Mouse (Mus musculus): Measurements from ENCODE around the gene Lpcat3.

The Lpcat3 gene

DNA sequence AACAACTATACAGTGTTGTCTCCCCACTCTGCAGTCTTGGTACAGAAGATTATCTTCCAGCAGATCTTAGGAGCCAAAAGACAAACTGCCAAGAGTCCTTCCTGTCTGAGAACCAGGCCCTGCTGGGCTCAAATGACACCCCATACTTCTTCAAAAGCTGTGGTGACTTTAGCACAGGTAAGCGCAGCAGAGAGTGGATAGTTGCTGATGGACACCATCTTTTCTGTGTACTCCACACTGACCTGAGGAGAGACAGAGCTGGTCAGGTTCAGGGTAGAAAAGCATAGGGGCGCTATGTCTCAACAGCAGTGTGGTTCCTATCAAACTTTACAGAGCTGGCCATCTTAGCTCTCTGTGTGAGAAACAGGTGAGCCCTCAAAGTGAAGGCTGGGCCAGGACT, 41.6 kb downstream of the Lpcat3 start:
- DNase-seq (ENCODE audit: low spot score in 2 of 2), result no peak

DNA sequence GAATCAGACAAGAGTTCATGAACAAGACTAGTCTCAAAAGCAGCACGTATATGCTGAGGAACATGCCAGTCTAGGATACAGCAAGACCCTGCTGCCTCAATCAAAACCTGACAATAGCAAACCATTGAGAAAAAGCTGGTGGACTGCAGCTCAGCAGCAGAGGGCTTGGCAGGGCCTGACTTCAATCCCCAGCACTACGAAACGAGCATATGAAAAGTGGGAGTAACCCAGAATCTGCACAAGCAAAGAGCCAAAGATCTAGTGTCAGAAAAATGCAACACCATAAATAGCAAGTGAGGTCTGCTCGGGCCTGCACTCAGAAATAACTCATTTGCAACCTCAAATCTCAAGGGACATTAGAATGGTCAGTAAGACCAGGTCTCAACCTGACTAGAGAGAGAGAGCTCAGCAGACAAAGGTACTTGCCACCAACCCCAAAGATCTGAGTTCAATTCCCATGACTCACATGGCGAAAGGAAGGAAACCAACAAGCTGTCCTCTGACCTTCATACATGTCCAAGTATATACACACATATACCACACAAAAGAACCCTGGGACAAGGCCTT, 43.3 kb downstream of the Lpcat3 start:
- DNase-seq (ENCODE audit: low spot score in 2 of 2), result no peak

DNA sequence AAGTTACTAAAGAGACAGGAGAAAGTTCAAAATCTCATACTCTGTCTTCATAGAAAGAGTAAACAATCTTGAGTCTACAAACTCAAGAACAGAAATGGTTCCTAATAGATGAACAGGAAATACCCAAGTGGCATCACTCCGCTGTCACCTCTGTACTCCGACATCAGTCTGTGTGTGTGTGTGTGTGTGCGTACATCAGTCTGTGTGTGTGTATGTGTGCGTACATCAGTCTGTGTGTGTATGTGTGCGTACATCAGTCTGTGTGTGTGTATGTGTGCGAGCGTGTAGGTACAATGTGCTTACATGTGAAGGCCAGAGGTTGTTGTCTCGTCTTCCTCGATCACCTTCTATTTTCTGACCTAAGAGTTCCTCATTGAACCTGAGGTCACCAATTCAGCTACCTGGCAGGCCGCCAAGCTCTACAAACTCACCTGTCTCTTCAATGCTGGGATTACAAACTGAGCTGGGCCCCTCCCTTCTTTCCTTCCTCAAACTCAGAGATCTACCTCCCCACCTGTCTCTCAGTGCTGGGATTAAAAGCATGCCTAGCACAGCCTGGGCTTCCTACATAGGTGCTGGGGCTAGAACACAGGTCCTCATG, 45.6 kb downstream of the Lpcat3 start:
- no peak for DNase-seq (ENCODE audit: low spot score in 2 of 2)

DNA sequence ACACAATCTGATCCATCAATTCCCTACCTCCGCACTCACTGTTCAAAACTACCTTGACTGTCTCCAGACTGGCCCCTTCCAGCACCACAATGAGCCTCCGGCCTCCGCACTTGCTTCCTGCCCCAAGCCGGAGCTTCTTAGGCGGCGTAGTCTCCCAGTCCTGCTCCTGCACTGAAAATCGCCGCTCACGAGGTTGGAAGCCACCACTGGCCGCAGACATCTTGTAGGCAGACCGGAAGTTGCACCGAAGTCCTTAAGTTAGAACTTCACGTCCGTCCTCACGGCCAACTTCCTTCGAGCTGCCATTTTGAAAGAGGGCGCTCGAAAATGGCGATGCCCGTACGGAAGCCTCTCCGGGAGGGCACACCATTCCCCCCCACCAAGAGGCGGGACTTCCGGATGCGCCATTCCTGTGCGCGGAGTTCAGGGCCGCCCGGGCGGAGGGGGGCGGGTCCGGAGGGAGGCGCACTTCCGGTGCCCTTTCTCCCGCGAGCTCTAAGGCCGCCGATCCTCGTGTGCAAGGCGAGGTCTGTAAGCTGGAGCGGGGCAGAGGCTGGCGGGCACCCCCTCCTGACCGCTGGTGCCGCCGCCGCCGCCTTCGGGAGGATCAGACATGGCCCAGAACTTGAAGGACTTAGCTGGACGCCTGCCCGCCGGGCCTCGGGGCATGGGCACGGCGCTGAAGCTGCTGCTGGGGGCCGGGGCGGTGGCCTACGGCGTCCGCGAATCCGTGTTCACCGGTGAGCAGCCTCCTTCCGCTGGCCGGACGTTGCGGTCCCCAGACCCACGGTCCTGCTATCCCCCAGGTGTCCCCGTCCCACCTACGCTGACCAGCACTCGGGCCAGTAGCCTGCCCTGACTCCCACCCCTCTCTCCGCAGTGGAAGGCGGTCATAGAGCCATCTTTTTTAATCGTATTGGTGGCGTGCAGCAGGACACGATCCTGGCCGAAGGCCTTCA, 49.3 kb downstream of the Lpcat3 start, which contains the start of the genes Emg1 and Phb2:
Gene Emg1 (minus strand): TSS at position 355 of the 959 bp plus-strand sequence.
Gene Phb2 (plus strand): TSS at position 513 of the 959 bp plus-strand sequence.
- DNase-seq (ENCODE audit: low spot score in 2 of 2), result peak; percentile 94 to 98

DNA sequence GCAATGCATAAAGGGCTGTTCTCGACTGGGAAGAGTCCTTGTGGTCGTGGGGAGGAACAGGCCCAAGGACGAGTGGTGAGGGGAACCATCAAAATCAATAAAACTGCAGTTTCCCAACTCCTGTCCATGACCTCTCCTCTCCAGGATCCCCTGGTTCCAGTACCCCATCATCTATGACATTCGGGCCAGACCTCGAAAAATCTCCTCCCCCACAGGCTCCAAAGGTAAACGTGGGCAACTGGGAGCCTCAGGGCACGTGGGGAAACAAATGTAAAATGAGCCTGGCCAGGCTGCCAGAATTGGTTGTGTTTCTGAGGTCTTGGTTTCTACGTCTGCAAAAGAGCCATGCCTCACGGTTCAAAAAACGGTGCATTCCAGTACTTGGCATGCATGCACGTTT, 50.1 kb downstream of the Lpcat3 start:
- no peak for DNase-seq (ENCODE audit: low spot score in 2 of 2)

DNA sequence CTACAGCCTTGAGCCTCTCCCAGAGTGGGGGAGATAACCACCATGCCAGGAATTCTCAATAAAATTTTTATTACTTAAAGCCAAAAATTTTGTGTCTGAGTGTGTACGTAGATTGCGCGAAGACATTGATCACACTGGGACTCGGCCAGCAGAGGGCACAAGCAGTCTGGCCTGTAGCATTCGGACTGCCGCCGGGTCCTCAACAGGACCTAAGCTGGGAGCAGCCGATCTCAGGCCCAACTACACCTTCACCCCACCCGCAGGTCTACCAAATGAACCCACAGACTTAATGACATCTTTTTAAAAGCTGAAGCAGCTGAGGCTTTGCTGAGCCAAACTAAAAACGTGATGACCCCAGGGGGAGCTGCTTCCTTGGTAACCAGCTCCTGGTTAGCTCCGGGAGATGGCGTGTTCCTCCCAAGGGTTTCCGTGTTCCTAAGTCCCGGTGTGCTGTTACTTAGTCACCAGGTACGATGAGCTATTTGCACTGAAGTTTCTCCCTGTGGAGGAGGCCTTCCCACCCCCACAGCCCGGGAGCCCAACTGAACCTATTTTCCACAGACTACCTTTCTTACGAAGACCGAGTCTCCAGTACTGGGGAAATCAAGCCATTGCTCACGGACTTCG, 54.1 kb downstream of the Lpcat3 start:
- DNase-seq (ENCODE audit: low spot score in 2 of 2), result peak in 1 of 2 experiments; percentile 42

DNA sequence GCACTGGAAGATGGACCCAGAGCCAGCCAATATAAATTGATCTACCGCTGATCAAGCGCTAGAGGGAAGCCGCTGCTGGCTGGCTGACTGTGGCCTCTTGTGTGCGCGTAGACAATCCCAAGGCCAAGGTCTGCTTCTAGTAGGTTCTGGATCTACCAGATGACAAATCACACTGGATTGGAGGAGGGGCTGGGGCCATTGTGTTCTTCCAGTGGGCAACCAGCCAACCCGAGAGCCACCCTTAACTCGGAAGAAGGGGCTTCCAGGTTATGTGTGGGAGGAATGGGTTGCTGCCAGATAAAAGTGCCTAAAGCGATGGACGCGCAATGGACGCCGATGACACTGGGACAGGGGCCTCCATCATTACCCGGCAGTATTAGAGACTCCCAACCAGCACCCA, 55.1 kb downstream of the Lpcat3 start:
- DNase-seq (ENCODE audit: low spot score in 2 of 2), result no peak

DNA sequence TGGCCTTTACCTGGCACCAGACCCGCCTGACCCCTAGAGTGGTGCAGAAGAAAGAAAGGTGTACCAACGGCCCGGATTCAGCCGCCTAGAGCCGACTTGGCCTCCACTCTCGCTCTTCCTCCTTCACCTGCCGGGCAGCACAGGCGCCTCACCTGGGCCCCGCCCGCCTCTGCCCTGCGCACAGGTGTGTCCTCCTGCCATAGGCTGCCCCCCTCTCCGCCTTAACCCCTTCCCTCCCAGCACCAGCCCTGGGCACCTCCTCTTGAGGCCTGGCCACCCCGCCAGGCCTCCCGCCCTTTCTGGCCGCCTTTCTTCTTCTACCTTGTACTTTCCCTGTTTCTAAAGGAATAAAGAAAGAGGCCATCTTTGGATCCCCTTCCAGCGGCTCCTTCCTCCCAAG, 55.9 kb downstream of the Lpcat3 start:
- DNase-seq (ENCODE audit: low spot score in 2 of 2), result no peak

DNA sequence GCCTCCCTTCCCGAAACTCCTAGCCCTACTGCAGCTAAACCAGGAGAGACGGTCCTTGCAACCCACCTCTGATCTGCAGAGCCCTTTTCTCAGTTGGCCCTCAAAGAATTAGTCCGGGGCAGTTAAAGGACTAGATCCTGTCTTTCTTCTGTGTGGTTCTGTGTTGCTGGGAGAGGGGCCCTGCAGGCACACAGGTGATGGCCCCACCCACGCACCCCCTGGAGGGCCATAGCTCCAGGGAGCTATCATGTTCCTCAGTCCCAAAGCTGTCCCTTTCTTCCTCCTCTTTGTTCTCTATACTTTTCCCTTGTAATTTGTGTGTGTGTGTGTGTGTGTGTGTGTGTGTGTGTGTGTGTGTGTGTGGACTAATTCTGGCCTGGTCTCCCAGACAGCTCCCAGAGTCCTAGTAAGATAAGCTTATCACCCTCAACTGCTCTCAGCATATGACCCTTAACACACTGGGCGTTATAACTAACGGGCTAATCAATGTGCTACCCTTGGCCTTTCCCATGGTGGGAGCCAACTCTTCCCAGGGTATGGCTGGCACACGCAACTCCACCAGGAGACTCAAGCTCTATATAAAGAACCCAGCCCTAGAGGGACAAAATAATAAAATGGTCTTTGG, 56.6 kb downstream of the Lpcat3 start:
- DNase-seq (ENCODE audit: low spot score in 2 of 2), result no peak

DNA sequence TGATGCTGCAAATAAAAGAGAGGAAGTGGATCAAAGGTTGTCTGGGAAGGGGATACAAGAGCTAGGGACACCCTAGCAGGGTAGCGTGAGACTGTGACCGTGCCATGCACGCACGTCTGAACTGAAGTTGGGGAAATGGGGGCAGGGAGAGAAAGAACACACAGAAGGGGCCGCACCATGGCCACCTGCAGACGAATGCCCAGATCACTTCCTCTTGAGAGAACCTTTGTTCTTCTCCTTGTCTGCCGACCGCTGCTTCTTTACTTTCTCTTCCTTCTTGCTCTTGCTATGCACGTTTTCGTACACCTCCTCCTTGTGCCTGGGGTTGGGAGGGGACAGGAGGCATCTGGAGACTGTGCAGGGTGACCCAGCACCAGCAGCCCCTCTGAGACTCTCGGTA, 58.1 kb downstream of the Lpcat3 start:
- no peak for DNase-seq (ENCODE audit: low spot score in 2 of 2)

DNA sequence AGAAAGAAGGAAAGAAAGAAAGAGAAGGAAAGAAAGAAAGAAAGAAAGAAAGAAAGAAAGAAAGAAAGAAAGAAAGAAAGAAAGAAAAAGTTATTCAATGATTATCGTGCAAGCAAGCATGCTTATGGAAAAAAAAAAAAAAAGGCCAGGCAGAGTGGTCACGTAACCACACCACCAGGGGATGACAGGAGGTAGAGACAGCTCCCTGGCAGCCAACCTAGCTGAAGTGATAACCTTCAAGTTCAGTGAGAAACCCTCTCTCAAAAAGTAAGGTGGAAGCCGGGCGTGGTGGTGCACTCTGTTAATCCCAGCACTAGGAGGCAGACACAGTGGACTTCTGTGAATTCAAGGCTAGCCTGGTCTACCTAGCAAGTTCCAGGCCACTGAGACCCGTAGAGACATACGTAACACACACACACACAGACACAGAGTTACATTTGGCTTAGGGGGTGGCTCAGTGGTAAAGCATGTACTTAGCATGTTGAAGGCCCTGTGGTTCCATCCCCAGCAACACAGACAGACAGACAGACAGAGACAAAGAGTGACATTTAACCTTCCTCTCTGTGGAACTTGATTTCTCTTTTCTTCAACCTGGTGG, 60.1 kb downstream of the Lpcat3 start:
- DNase-seq (ENCODE audit: low spot score in 2 of 2), result no peak

DNA sequence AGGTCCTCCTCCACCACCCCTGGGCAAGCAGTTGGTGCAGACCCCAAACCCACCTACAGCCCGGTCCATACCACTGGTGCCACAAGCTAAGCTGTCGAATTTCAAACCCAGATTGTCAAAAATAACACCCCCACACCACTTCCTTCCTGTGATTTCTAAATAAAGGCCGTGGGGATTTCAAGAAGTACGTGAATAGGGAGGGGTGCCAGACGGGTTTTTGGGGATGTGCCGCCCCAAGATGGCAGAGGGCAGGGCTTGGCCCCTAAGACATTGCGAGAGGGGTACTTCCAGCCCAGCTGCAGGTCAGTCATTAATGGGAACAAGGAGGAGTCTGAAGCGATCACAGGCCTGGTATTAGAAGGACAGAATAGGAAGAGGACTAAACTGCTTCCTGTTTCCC, 60.7 kb downstream of the Lpcat3 start:
- no peak for DNase-seq (ENCODE audit: low spot score in 2 of 2)

DNA sequence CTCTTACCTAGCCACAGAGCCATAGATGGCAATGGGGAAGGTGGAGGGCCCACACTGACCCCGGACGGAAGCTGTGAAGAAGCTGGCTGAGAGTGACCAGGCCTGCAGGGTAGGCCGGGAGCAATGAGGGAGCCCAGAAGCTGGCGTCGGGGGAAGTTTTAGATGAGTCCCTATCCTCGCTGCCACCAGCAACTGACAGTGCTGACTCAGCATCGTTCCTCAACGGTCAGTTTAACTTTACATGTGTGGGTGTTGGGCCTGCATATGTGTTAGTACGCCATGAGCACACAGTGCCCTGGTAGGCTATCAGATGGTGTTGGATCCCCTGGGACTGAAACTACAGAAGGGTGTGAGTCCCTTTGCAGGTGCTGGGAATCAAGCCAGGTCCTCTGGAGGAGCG, 61.6 kb downstream of the Lpcat3 start:
- DNase-seq (ENCODE audit: low spot score in 2 of 2), result no peak

DNA sequence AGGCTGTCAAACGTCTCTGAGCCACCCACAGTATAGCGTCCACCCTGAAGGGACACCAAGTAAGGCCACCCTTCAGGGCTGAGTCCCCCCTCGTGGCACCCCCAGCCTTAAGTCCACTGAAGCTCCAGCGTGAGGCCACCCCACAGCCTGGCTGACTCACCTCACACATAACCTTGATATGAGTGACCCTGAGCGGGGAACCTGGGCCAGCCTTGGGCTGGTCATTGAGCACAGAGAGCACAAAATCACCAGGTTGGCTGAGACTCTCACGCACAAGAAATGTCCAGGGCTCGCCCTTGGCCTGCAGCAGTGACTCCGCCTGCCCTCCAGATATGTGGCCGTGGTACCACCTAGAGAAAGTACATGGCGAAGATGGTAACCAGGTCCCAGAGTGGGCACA, 65.8 kb downstream of the Lpcat3 start:
- no peak for DNase-seq (ENCODE audit: low spot score in 2 of 2)

DNA sequence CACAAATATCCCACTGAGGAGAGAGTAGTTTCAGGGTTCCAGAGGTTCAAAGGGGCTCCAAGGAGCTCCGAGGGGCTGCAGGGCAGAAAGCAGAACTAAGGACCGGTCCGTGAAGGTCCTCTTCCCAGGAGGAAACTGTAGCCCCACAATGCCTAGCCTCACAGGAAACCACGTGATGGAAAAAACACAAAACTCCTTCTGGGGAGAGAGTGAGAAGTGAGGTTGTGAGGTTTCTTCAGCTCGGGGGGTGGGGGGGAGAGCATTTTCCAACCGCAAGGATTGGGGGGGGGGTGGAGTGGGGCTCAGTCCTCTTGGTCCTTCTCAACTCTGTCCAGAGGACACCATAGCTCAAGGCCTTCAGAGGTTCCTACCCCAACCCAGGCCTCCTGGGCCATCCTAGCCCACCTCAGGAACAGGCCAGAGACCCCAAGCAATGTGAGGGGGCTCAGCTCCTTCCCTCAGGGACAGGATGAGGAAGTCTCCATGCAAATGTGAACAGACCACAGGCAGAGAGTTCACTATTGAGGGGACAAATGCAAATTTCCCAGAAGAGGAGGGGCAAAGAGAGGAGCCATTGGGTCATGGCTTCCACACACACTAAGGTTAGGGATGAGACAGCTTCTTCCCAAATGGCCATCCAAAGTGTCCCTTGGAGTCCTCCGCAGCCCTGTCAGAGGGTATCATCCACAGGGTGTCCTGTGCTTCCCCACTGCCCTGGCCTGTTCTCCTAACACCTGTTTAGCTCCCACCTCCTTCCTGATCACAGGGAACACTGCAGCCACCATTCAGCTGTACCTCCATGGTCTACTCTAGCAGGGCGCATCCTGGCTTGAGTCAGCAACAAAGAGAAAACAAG, 67.3 kb downstream of the Lpcat3 start:
- no peak for DNase-seq (ENCODE audit: low spot score in 2 of 2)

DNA sequence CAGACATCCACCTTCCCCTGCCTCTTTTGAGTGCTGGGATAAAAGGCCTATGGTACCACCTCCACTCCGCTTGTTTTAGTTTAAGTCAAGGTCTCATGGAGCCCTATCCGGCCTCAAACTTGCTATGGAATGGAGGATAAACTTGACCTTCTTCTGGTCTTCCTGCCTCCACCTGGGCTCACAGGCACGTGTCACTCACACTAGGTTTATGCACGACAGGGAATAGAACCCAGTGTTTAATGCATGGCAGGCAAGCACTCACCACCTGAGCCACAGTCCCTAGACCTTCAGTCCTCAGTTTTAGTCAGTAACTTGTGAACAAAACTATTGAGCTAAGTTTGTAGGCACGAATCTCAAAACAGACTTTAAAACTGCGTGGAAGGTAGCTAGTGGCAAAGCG, 68.2 kb downstream of the Lpcat3 start:
- DNase-seq (ENCODE audit: low spot score in 2 of 2), result no peak

DNA sequence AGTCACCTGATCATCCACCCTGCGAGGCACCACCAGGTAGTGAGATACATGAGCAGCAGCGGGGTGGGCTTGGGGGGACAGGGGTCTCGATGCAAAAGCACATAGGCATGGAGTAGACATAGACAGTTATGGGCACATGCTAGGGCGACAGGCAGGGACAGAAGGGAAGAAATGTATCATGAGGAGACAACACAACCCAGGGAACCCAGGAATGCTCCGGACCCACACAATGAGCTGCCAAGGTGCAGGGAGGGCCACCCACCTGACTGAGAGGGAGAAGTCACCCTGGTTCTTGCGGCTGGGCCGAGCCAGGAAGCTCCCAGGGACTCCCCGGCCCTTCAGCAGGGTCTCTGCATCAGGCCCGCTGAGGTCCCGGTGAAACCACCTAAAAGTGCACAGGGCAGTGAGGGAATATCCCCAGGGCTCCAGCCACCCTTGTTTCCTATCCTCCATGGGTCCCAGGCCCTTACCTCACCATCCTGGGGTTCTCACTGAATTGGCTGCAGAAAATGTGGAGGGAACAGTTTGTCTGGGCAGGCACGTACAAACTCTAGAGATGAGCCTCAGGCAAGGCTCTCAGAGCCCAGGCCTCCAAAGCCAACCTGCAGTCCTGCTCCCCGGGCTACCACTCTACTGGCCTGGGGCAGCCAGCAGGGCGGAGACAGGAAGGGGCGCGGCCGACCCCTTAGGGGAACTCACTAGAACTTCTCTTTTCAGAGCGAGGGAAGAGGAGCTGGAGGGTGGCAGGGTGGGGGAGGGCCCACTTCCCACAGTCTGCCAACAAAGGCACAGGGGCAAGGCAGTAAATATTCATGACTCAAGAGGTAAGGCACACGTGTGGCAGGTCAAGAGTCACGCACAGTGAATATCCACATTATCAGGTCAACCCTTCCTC, 69.9 kb downstream of the Lpcat3 start:
- DNase-seq (ENCODE audit: low spot score in 2 of 2), result no peak

DNA sequence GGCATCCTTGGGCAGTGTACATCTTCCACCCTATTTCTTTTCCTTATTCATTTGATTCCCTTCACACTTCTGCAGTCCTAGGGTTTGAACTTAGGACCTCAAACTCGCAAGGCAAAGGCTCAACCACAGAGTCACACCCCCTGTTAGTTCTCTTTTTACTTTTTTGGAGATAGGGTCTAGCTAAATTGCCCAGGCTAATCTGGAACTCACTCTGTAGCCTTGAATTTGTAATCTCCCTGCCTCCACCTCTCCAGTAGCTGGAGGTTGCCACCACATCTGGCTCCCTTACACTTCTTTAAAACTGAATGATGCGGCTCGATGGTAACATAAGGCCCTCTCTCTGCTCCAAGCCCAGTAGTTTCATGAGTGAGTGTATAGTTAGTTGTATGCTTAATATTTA, 71.6 kb downstream of the Lpcat3 start:
- no peak for DNase-seq (ENCODE audit: low spot score in 2 of 2)

DNA sequence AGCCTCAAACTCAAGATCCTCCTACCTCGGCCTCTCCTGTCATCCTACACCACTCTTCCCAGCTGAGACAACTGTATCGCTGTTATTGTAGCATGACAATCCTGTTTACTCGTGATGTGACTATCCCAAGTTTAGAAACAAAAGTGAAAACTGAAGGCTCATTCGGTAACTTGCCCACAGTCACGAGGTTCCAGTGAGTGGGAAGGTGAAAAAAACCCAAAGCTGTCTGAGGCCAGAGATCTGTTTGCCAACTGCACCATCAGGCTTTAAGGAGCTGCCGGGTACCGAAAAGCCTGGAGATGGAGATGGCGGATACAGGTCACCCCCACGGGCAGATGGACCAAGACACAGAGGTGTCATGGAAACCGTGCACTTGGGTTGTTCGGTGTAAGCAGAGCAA, 74.2 kb downstream of the Lpcat3 start:
- peak in 1 of 2 experiments; percentile 53 for DNase-seq (ENCODE audit: low spot score in 2 of 2)

Data from left cerebral cortex, adult 9 months (tissue).